Mouse (Mus musculus) myocyte (in vitro differentiated cells): ENCODE measurements around the gene Lamc2. TPM values are rescaled to one million over a fixed set of nuclear protein-coding genes. Genes with fewer than 3 reads are reported as not detected.

Source experiments
- H3K27me3 ChIP-seq: one replicate; pipeline ENCODE4 v1.6.1; 2011; ENCODE audit not compliant: control insufficient read depth, insufficient read depth, insufficient read length
- H3K36me3 ChIP-seq: one replicate; pipeline ENCODE4 v1.6.1; 2011; ENCODE audit not compliant: control insufficient read depth, insufficient read depth
- H3K4me2 ChIP-seq: one replicate; pipeline ENCODE4 v1.6.1; 2011; ENCODE audit warnings: low read depth, control low read depth
- H3K4me3 ChIP-seq: one replicate; pipeline ENCODE4 v1.5.1; 2011; ENCODE audit warnings: mild to moderate bottlenecking, control low read depth, moderate library complexity
- H3K79me2 ChIP-seq: one replicate; pipeline ENCODE4 v1.6.1; 2011; ENCODE audit not compliant: control insufficient read depth, insufficient read depth
- H3ac ChIP-seq: one replicate; pipeline ENCODE4 v1.6.1; 2011; ENCODE audit not compliant: control insufficient read depth, insufficient read length
- CEBPB ChIP-seq: IDR thresholded peaks from 2 replicates; pipeline ENCODE4 v1.6.1; 2011; ENCODE audit warnings: mild to moderate bottlenecking, moderate library complexity; ENCODE audit not compliant: poor library complexity, insufficient read depth, severe bottlenecking
- E2F4 ChIP-seq: IDR thresholded peaks from one replicate; pipeline ENCODE4 v1.6.1; 2011; ENCODE audit warnings: mild to moderate bottlenecking, control low read depth, moderate library complexity; ENCODE audit not compliant: insufficient read depth
- MAX ChIP-seq: IDR thresholded peaks from one replicate; pipeline ENCODE4 v1.6.1; 2011; ENCODE audit warnings: low read depth, mild to moderate bottlenecking, control low read depth
- MYOD1 ChIP-seq, 3 experiments: IDR thresholded peaks; one replicate each; pipeline ENCODE4 v1.6.1; 2011; ENCODE audit warnings: control low read depth in 2 of 3, low read depth in 2 of 3, mild to moderate bottlenecking in 2 of 3, moderate library complexity in 1 of 3; ENCODE audit not compliant: insufficient read length in 2 of 3, control insufficient read depth in 1 of 3
- MYOG ChIP-seq, 3 experiments: IDR thresholded peaks; one replicate each; pipeline ENCODE4 v1.6.1; 2011; ENCODE audit warnings: control low read depth in 2 of 3, low read depth in 2 of 3, mild to moderate bottlenecking in 2 of 3; ENCODE audit not compliant: insufficient read length in 2 of 3, control insufficient read depth in 1 of 3, insufficient read depth in 1 of 3
- POLR2A ChIP-seq: IDR thresholded peaks from one replicate; pipeline ENCODE4 v1.6.1; 2011; ENCODE audit warnings: low read depth, mild to moderate bottlenecking, control low read depth, moderate library complexity; ENCODE audit not compliant: insufficient read length
- POLR2AphosphoS2 ChIP-seq: IDR thresholded peaks from one replicate; pipeline ENCODE4 v1.6.1; 2011; ENCODE audit warnings: low read depth, control low read depth; ENCODE audit not compliant: insufficient read length
- REST ChIP-seq: IDR thresholded peaks from one replicate; pipeline ENCODE4 v1.6.1; 2011; ENCODE audit warnings: mild to moderate bottlenecking, control low read depth, moderate library complexity; ENCODE audit not compliant: insufficient read depth, insufficient read length
- SRF ChIP-seq: IDR thresholded peaks from one replicate; pipeline ENCODE4 v1.6.1; 2011; ENCODE audit warnings: low read depth; ENCODE audit not compliant: control insufficient read depth, insufficient read length
- TCF12 ChIP-seq: IDR thresholded peaks from one replicate; pipeline ENCODE4 v1.6.1; 2011; ENCODE audit warnings: mild to moderate bottlenecking, control low read depth; ENCODE audit not compliant: poor library complexity, insufficient read depth, severe bottlenecking
- TCF3 ChIP-seq: IDR thresholded peaks from one replicate; pipeline ENCODE4 v1.6.1; 2011; ENCODE audit warnings: low read depth, control low read depth; ENCODE audit not compliant: insufficient read length
- USF1 ChIP-seq: IDR thresholded peaks from one replicate; pipeline ENCODE4 v1.6.1; 2011; ENCODE audit warnings: low read depth, mild to moderate bottlenecking, control low read depth, moderate library complexity
- polyA plus RNA-seq: library from polyadenylated mRNA; unstranded; fragments of >200 nt; fragmentation: generic; extraction: Trizol; gene quantifications from one replicate; pipeline ENCODE4 v1.2.1, GENCODE M21; 2012; ENCODE audit warnings: missing spikeins

Lamc2 gene
- polyA plus RNA-seq, 1 experiment = 10.2 TPM

- Histone ChIP-seq H3K4me2 (no peak overlapping the region), H3K36me3 (peaks cover 81% of the 10 kb centered on the region)
These were observed 39.8 kb upstream of the Lamc2 start for GRCm38 (mm10) chr1:153225786-153226725.

GRCm38 (mm10) chr1:153224331-153224730 lies 38.1 kb upstream of the Lamc2 start:
- H3K36me3 ChIP-seq = peaks cover 80% of the 10 kb centered on the region
- no peak for TF ChIP-seq REST
- no peak for TF ChIP-seq MYOG (IDR thresholded peaks at IDR 0.05; ENCODE audit: control insufficient read depth in 1 of 3, insufficient read depth in 1 of 3, insufficient read length in 2 of 3, low read depth in 2 of 3)
- no peak for TF ChIP-seq POLR2A
- no peak for TF ChIP-seq E2F4
- TF ChIP-seq USF1 = no peak
- no peak for TF ChIP-seq SRF
- TF ChIP-seq TCF3 = no peak
- H3K79me2 ChIP-seq = no peaks in the 10 kb centered on the region
- no peak overlapping the region for H3K4me2 ChIP-seq
- no peak overlapping the region for H3K4me3 ChIP-seq
- no peak overlapping the region for H3ac ChIP-seq
- no peaks in the 10 kb centered on the region for H3K27me3 ChIP-seq

More at GRCm38 (mm10) chr1:153225786-153226725, 39.8 kb upstream of the Lamc2 start:
- no peaks in the 10 kb centered on the region for H3K27me3 ChIP-seq
- H3K4me3 ChIP-seq = no peak overlapping the region
- no peak overlapping the region for H3ac ChIP-seq
- H3K79me2 ChIP-seq = no peaks in the 10 kb centered on the region
- TF ChIP-seq POLR2AphosphoS2 = no peak
- no peak for TF ChIP-seq USF1
- TF ChIP-seq MYOD1 (IDR thresholded peaks at IDR 0.05; ENCODE audit: control insufficient read depth in 1 of 3, insufficient read length in 2 of 3, low read depth in 2 of 3) = no peak
- TF ChIP-seq TCF3 = no peak
- TF ChIP-seq POLR2A = no peak
- no peak for TF ChIP-seq CEBPB
- TF ChIP-seq SRF = no peak
- TF ChIP-seq E2F4 = no peak
- TF ChIP-seq MYOG (IDR thresholded peaks at IDR 0.05; ENCODE audit: control insufficient read depth in 1 of 3, insufficient read depth in 1 of 3, insufficient read length in 2 of 3, low read depth in 2 of 3) = no peak

DNA sequence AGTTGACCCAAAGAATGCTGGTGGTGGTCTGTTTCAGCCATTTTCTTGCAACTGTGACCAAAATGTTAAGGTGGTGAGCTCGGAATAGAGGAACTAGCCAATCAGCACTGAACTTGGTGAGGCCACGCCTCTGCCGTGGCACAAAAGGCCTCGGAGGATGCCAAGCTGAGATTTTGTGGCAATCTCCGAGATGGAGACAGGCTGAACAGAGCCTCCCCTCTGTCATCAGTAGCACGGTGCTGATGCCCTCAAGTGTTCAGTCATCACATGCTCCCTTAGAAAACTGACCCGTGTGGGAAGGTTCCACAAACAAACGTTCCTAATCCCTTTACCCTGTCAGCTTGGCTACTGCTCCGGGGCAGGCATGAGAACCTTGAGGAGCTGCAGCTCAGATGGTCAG lies 33.1 kb upstream of the Lamc2 start:
- Histone ChIP-seq H3K4me3 (no peak overlapping the region), H3K4me2 (no peak overlapping the region), H3K36me3 (peaks cover 47% of the 10 kb centered on the region)

DNA sequence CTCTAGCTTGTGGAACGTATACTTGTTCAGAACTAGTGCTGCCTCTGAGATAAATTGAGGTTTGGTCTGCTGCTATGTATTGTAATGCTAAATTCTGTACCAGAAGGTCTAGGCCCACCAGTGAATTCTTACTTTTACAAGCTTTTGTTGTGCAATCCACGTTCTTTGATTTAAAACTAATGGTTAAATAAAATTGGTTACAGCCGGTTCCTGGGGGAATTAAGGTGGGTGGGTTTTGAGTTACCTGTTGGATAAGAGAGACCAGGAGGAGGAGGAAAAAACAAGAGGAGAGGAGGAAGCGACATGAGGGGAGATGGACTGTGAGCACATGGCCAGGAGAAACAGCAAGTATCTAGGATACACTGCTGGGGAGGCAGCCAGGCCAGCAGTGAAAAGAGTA lies 30.3 kb upstream of the Lamc2 start:
- no peak overlapping the region for H3K4me3 ChIP-seq

More for the DNA sequence above, 33.1 kb upstream of the Lamc2 start:
- TF ChIP-seq TCF3 (no peak), MAX (no peak), MYOG (IDR thresholded peaks at IDR 0.05; ENCODE audit: control insufficient read depth in 1 of 3, insufficient read depth in 1 of 3, insufficient read length in 2 of 3, low read depth in 2 of 3) (no peak), CEBPB (no peak), TCF12 (no peak), USF1 (no peak), MYOD1 (IDR thresholded peaks at IDR 0.05; ENCODE audit: control insufficient read depth in 1 of 3, insufficient read length in 2 of 3, low read depth in 2 of 3) (no peak), SRF (no peak), POLR2AphosphoS2 (no peak), REST (no peak), POLR2A (no peak), E2F4 (no peak)
- Histone ChIP-seq H3ac (no peak overlapping the region), H3K27me3 (no peaks in the 10 kb centered on the region), H3K79me2 (no peaks in the 10 kb centered on the region)

DNA sequence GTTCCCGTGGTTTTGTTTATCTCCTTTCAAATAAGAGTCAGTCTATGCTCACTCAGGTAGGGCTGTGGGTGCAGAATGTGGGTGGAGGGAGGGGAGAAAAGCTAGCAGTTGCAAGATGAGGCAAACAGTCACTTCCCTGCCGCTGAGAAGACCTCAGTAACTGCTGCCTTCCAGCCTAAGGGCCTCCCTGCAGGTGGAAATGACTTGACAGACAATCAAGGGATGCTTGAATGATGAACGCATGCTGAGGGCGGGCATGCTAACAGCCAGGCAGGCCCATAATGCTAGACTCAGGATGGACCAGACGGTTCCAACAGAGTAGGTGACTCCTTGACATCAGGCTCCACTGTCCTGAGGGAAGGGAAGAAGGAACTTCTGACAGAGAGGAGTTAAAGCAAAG lies 29.4 kb upstream of the Lamc2 start:
- Histone ChIP-seq H3ac (no peak overlapping the region), H3K36me3 (peaks cover 14% of the 10 kb centered on the region), H3K4me3 (no peak overlapping the region), H3K27me3 (no peaks in the 10 kb centered on the region), H3K4me2 (no peak overlapping the region), H3K79me2 (no peaks in the 10 kb centered on the region)
- TF ChIP-seq POLR2A (no peak), E2F4 (no peak), TCF12 (no peak), CEBPB (no peak), SRF (no peak), TCF3 (no peak), POLR2AphosphoS2 (no peak), MAX (no peak), REST (no peak), MYOD1 (IDR thresholded peaks at IDR 0.05; ENCODE audit: control insufficient read depth in 1 of 3, insufficient read length in 2 of 3, low read depth in 2 of 3) (no peak), USF1 (no peak), MYOG (IDR thresholded peaks at IDR 0.05; ENCODE audit: control insufficient read depth in 1 of 3, insufficient read depth in 1 of 3, insufficient read length in 2 of 3, low read depth in 2 of 3) (no peak)

More for the DNA sequence above, 30.3 kb upstream of the Lamc2 start:
- H3K27me3 ChIP-seq = no peaks in the 10 kb centered on the region
- H3ac ChIP-seq = no peak overlapping the region
- peaks cover 23% of the 10 kb centered on the region for H3K36me3 ChIP-seq
- TF ChIP-seq USF1 (no peak), POLR2A (no peak)
- no peaks in the 10 kb centered on the region for H3K79me2 ChIP-seq
- no peak overlapping the region for H3K4me2 ChIP-seq
